Mouse (Mus musculus): ENCODE measurements at regions not wholly inside any gene's neighbourhood (a gene's known extent, or its start where the extent isn't known, plus 50 kb on each side); places are given as distances from the start of the nearest gene placed in this dataset.

DNA sequence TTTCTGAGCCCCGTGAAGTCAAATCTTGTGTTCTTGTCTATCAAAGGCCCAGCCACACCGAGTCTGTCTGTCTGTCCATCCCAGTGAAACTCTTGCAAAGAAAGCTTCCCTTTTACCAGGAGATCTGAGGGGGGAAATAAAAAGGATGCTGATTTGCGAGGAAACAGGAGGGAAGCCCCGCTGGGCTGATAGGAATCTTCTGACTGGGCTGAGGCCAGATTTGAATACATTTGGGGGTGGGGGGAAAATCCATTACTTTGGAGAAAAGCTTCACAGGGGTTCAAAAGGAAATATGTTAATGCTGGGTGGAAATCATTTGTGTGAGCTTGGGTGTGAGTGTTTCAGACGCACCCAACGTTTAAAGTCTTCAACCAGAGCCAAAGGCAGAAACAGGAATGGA lies 129.2 kb upstream of the Top1 start:
- H3K36me3 ChIP-seq (ENCODE audit: control insufficient read depth, insufficient read depth, low read length) = no peaks in the 10 kb centered on the region
- WGBS = 33% methylated on average over 6 of the region's 6 CpGs
- no peaks in the 10 kb centered on the region for H3K4me1 ChIP-seq (ENCODE audit: control insufficient read depth, insufficient read depth, insufficient read length, low read length)
- H3K27me3 ChIP-seq (ENCODE audit: control insufficient read depth, insufficient read depth, low read length) = no peaks in the 10 kb centered on the region
- H3K27ac ChIP-seq (ENCODE audit: insufficient read depth, low read depth, low read length) = no peak overlapping the region
- H3K4me3 ChIP-seq (ENCODE audit: low read depth, low read length) = no peak overlapping the region
- no peak for TF ChIP-seq POLR2A (IDR thresholded peaks at IDR 0.05; ENCODE audit: low read depth, low read length)

DNA sequence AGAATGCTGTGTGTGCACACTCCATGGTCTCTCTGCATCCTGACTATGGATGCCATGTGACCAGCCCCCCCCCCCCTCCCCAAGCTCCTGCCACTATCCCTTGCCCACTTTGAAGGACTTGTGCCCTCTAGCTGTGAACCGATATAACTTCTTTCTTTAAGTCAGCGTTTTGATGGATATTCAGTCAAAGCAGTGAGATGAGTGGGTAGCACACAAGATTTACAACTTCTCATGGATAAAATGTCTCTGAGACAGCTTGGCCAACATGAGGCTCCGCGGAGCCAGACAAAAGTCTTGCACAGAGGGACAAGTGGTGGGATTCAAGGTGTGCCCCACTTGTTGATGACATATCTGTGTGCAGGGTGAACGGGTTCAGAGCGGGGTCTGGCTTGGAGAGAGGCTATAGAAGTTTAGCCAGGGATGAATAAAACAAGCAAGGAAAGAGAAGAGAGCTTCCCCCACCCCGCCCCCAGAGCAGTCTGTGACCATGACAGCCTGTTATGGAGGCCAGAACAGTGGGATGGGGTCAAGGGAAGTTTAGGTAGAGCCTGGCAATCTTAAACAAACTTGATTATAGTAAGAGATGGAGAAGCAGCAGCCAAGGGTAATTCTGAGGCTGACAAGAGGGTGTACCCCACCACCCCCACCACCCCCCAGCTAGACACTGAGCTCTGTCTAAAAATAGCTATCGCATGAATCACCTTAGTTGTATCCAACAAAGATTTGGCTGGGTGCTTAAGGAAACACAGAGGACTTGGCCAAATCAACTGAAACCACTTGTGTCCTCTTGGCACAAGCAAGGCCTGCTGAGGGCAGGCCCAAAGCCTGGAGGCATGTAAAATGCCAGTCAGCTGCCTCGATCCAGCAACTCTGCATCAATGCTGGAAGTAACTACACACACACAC lies 120.1 kb upstream of the Top1 start:
- TF ChIP-seq POLR2A (IDR thresholded peaks at IDR 0.05; ENCODE audit: low read depth, low read length) = no peak

DNA sequence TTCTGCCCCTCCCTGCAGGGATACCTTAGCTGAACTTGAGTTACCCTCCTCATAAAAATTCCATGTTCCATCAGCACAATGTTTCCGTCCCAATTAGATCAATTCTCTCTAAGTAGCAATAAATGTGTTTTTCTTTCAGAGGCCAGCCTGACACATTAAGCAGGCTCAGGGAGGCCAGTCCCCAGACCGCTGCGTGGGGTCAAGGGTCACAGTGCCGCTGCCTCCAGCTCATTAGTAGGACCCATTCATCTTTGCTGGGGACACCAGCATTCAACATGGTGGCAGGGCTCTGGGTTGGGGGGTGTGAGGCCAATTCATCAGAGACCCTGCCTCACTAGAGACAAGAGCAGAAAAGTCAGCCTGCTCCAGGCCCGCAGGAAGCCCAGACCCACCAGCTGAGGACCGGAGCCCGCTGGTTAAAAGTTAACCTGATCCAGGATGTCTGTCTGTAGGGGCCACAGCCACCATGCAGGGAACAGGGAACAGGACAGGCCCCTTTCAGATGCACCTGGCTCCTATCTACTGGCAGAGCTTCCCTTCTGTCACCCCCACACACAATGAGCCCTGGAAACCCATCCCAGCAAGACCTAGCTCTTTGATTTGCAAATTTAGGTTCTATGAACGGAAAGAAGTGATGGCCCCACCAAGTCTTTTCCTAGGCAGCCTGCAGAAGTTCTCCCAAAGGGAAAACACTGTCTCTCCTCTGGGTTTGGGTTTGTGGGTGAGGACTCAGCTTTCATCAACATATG lies 119.1 kb upstream of the Top1 start:
- WGBS = 36% methylated on average over 8 of the region's 8 CpGs
- Histone ChIP-seq H3K27me3 (ENCODE audit: control insufficient read depth, insufficient read depth, low read length) (no peaks in the 10 kb centered on the region), H3K4me3 (ENCODE audit: low read depth, low read length) (no peak overlapping the region), H3K27ac (ENCODE audit: insufficient read depth, low read depth, low read length) (no peak overlapping the region), H3K36me3 (ENCODE audit: control insufficient read depth, insufficient read depth, low read length) (no peaks in the 10 kb centered on the region), H3K4me1 (ENCODE audit: control insufficient read depth, insufficient read depth, insufficient read length, low read length) (no peaks in the 10 kb centered on the region)
- no peak for TF ChIP-seq POLR2A (IDR thresholded peaks at IDR 0.05; ENCODE audit: low read depth, low read length)
- TF ChIP-seq CTCF (IDR thresholded peaks at IDR 0.05; ENCODE audit: extremely low read depth, insufficient read length, insufficient replicate concordance, low read depth, low read length) = no peak

More for the DNA sequence above, 120.1 kb upstream of the Top1 start:
- WGBS = 77% methylated on average over 9 of the region's 9 CpGs
- H3K27me3 ChIP-seq (ENCODE audit: control insufficient read depth, insufficient read depth, low read length) = no peaks in the 10 kb centered on the region
- H3K4me1 ChIP-seq (ENCODE audit: control insufficient read depth, insufficient read depth, insufficient read length, low read length) = no peaks in the 10 kb centered on the region
- no peak overlapping the region for H3K4me3 ChIP-seq (ENCODE audit: low read depth, low read length)
- no peaks in the 10 kb centered on the region for H3K36me3 ChIP-seq (ENCODE audit: control insufficient read depth, insufficient read depth, low read length)
- H3K27ac ChIP-seq (ENCODE audit: insufficient read depth, low read depth, low read length) = no peak overlapping the region

DNA sequence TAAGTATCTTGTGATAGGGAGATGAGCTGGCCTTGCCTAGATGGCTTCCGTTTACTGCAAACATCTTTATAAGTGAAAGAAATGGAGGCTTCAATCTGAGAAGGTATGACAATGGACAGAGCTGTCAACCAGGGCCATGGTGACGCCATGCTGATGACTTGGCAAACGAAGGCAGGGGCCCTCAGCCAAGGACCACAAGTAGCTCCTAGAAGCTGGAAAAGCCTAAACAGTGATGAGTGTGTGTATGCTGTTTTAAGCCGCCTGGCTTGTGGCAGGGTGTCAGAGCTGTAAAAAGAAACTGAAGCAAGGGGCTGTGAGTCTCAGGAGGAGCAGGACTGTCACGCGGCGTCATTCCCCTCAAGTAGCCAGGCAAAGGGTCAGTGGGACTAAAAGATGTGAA lies 116.4 kb upstream of the Top1 start:
- Histone ChIP-seq H3K4me3 (ENCODE audit: low read depth, low read length) (no peak overlapping the region), H3K36me3 (ENCODE audit: control insufficient read depth, insufficient read depth, low read length) (no peaks in the 10 kb centered on the region), H3K27ac (ENCODE audit: insufficient read depth, low read depth, low read length) (no peak overlapping the region), H3K4me1 (ENCODE audit: control insufficient read depth, insufficient read depth, insufficient read length, low read length) (no peaks in the 10 kb centered on the region), H3K27me3 (ENCODE audit: control insufficient read depth, insufficient read depth, low read length) (no peaks in the 10 kb centered on the region)
- TF ChIP-seq CTCF (IDR thresholded peaks at IDR 0.05; ENCODE audit: extremely low read depth, insufficient read length, insufficient replicate concordance, low read depth, low read length) = no peak
- TF ChIP-seq POLR2A (IDR thresholded peaks at IDR 0.05; ENCODE audit: low read depth, low read length) = no peak
- 73% methylated on average over 7 of the region's 7 CpGs for WGBS

DNA sequence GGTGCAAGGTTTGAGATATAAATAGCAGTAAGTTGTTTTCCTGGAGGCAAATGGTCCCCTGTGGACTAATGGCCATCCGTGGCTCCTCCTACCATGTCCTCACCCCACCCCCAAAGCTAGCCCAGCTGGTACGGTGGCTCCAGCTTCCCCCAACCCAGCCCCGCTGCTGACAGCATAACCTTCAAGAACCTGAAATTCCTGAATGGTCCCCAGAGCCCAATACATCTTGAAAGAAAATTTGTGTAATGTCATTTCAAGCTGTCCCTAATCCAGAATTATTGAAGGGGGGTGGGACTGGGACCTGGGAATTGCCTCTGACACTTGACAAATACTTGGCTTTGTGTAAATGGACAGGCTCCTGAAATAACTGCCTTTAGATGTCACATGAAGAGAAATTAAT lies 115.3 kb upstream of the Top1 start:
- Histone ChIP-seq H3K27me3 (ENCODE audit: control insufficient read depth, insufficient read depth, low read length) (no peaks in the 10 kb centered on the region), H3K4me1 (ENCODE audit: control insufficient read depth, insufficient read depth, insufficient read length, low read length) (no peaks in the 10 kb centered on the region), H3K27ac (ENCODE audit: insufficient read depth, low read depth, low read length) (no peak overlapping the region), H3K4me3 (ENCODE audit: low read depth, low read length) (no peak overlapping the region), H3K36me3 (ENCODE audit: control insufficient read depth, insufficient read depth, low read length) (no peaks in the 10 kb centered on the region)
- TF ChIP-seq POLR2A (IDR thresholded peaks at IDR 0.05; ENCODE audit: low read depth, low read length) (no peak), CTCF (IDR thresholded peaks at IDR 0.05; ENCODE audit: extremely low read depth, insufficient read length, insufficient replicate concordance, low read depth, low read length) (no peak)
- WGBS = 40% methylated on average over 3 of the region's 3 CpGs

DNA sequence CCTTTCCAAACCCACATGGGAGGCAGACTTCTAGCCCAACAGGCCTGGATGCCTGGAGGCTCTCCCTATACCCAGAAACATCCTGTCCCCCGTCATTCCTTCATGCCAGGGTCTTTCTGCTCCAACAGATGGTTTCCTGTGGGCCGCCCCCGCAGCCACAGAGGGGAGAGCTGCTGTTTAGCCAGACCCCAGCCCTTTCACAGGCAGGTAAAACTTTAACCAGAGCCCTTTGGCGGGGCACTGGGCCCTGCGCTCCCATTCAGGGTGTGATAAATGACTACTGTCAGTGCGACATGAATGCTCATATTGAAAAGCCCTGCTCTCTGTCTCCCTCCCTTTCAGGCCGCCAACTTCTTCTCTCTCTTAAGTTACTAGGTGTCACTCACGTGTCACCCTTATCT lies 108.4 kb upstream of the Top1 start:
- H3K36me3 ChIP-seq (ENCODE audit: control insufficient read depth, insufficient read depth, low read length) = no peaks in the 10 kb centered on the region
- no peaks in the 10 kb centered on the region for H3K4me1 ChIP-seq (ENCODE audit: control insufficient read depth, insufficient read depth, insufficient read length, low read length)
- TF ChIP-seq POLR2A (IDR thresholded peaks at IDR 0.05; ENCODE audit: low read depth, low read length) = no peak
- TF ChIP-seq CTCF (IDR thresholded peaks at IDR 0.05; ENCODE audit: extremely low read depth, insufficient read length, insufficient replicate concordance, low read depth, low read length) = no peak
- 25% methylated on average over 8 of the region's 8 CpGs for WGBS
- H3K27ac ChIP-seq (ENCODE audit: insufficient read depth, low read depth, low read length) = no peak overlapping the region
- no peaks in the 10 kb centered on the region for H3K27me3 ChIP-seq (ENCODE audit: control insufficient read depth, insufficient read depth, low read length)
- H3K4me3 ChIP-seq (ENCODE audit: low read depth, low read length) = no peak overlapping the region

DNA sequence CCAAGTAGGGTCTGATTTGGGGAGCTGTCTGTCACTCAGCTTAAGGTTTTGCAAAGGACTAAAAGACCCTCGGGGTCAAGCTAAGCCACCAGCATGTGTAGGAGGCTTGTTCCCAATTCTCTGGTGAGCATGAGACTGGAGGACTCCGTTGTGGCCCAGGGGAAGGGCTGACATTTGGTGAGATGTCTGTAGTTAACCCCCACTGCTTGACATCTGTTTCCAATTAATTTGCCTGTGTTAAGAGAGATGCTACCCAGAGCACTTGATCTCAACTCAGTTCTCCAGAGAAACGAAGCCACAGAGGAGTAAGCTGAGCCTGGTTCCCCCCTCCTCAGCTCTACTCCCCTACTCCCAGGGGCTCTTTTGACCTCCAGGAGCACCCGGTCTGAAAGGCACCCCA lies 100.2 kb upstream of the Top1 start:
- 41% methylated on average over 4 of the region's 4 CpGs for WGBS
- Histone ChIP-seq H3K27me3 (ENCODE audit: control insufficient read depth, insufficient read depth, low read length) (no peaks in the 10 kb centered on the region), H3K4me1 (ENCODE audit: control insufficient read depth, insufficient read depth, insufficient read length, low read length) (no peaks in the 10 kb centered on the region), H3K36me3 (ENCODE audit: control insufficient read depth, insufficient read depth, low read length) (no peaks in the 10 kb centered on the region), H3K27ac (ENCODE audit: insufficient read depth, low read depth, low read length) (no peak overlapping the region), H3K4me3 (ENCODE audit: low read depth, low read length) (no peak overlapping the region)
- TF ChIP-seq POLR2A (IDR thresholded peaks at IDR 0.05; ENCODE audit: low read depth, low read length) (no peak), CTCF (IDR thresholded peaks at IDR 0.05; ENCODE audit: extremely low read depth, insufficient read length, insufficient replicate concordance, low read depth, low read length) (no peak)
